Mouse (Mus musculus) megakaryocyte, embryonic 14.5 days (primary cell): ENCODE measurements around the gene Meis2.

ENCODE experiments used
- FLI1 ChIP-seq: IDR thresholded peaks from 2 replicates; pipeline ENCODE4 v1.6.1; 2012; ENCODE audit warnings: low read length, inconsistent platforms, mixed read lengths
- GATA1 ChIP-seq: IDR thresholded peaks from 3 replicates; pipeline ENCODE4 v1.6.1; 2012; ENCODE audit warnings: mixed read lengths, low read length, inconsistent platforms, borderline replicate concordance

- TF ChIP-seq GATA1 (no peak), FLI1 (no peak)
These were observed 40.6 kb upstream of the Meis2 start for GRCm38 (mm10) chr2:116106194-116106593.
